Mouse (Mus musculus): ENCODE data around the gene Strip2. TPM values are rescaled to one million over a fixed set of nuclear protein-coding genes. Genes with fewer than 3 reads are reported as not detected.

Gene Strip2
- total RNA-seq, 2 experiments from 2014 or later: 50.0 to 53.1 TPM

- intact Hi-C loops (cut with DNase I): no loop called here
Measured at GRCm38 (mm10) chr6:29998771-29999170, 82.0 kb downstream of the Strip2 start.

GRCm38 (mm10) chr6:30002628-30003027, 85.8 kb downstream of the Strip2 start:
- intact Hi-C loops (cut with DNase I): no loop called here

More at GRCm38 (mm10) chr6:29998771-29999170, 82.0 kb downstream of the Strip2 start:
- DNase-seq: no peak

GRCm38 (mm10) chr6:30005851-30006250, 89.0 kb downstream of the Strip2 start:
- intact Hi-C loops (cut with DNase I): no loop called here

More at GRCm38 (mm10) chr6:30002628-30003027, 85.8 kb downstream of the Strip2 start:
- DNase-seq: no peak

GRCm38 (mm10) chr6:30009204-30009603, 92.4 kb downstream of the Strip2 start:
- intact Hi-C loops (cut with DNase I): no loop called here
- DNase-seq: no peak

More at GRCm38 (mm10) chr6:30005851-30006250, 89.0 kb downstream of the Strip2 start:
- DNase-seq: no peak

Small RNAs within 50 kb of the gene (microRNA-seq; reads per million reads assigned to microRNA genes)
- gene Gm23049 (ENCODE audit: borderline number of aligned reads in 2 of 2): 0 reads per million in 2 experiments

Other genes with a start within 250 kb of the Strip2 start
- 1 to 10 TPM; 1.2 to 1.5 TPM for gene Tspan33, start 222.8 kb upstream of the Strip2 start, total RNA-seq (2021)
- 10 to 100 TPM in 1 of 2 experiments, 1 to 10 TPM in 1; 9.0 to 10.0 TPM for gene Smo, start 181.5 kb upstream of the Strip2 start, total RNA-seq (2021)
- gene Ahcyl2, start 149.0 kb upstream of the Strip2 start, total RNA-seq (2021): 10 to 100 TPM; 16.2 to 16.3 TPM
- 10 to 100 TPM; 11.8 to 13.9 TPM for gene Nrf1, start 131.0 kb downstream of the Strip2 start, total RNA-seq (2021)

Data from heart, postnatal 36 days (tissue).